Mouse (Mus musculus): ENCODE measurements around the gene Rubcnl. TPM values are rescaled to one million over a fixed set of nuclear protein-coding genes. Genes with fewer than 3 reads are reported as not detected.

The Rubcnl gene
- polyA plus RNA-seq, 1 experiment, result 19.3 TPM

DNA sequence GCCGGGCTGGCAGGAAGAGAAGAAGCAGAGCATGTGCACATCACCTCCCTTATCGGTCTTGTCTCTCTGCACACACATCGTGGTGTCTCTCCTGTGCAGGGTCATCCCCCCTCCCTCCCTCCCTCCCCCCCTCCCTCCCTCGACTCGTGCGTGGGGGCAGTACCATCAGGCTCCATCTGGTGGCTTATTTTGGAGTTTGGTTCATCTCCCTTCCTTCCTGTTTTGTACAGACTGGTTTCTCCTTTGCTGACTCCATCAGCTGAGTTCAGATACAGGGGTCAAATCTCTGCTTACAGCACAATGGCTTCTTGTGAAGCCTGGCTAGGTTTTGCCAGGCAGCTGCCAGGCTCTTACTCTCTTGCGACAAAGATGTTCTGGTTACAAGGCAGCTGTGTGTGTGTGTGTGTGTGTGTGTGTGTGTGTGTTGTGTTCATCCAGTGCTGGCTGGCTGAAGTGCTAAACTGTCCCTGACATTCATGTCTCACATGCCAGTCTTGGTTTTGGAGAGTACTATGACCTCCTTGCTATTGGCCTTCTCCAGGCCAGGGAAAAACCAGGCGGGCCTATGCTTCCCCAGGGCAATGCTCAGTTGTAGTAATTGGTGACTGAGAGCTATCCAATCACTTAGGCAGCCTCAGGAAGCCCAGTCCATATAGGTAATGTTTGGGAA is 4.7 kb upstream of the Rubcnl start:
- peaks cover 13% of the 10 kb centered on the region for H3K4me1 ChIP-seq (ENCODE audit: control insufficient read depth, insufficient read depth, insufficient read length)
- no peaks in the 10 kb centered on the region for H3K36me3 ChIP-seq (ENCODE audit: control insufficient read depth, insufficient read depth, low read length)
- H3K27ac ChIP-seq (ENCODE audit: insufficient read depth, low read length), result peak overlapping the region; percentile 91
- H3K27me3 ChIP-seq (ENCODE audit: control insufficient read depth, insufficient read depth, low read length), result no peaks in the 10 kb centered on the region
- no peak for DNase-seq (ENCODE audit: low read depth in 1 of 2, low spot score in 2 of 2)
- H3K4me3 ChIP-seq (ENCODE audit: extremely low read depth, insufficient read depth, insufficient read length), result no peak overlapping the region
- WGBS, result 17% methylated on average over 8 of the region's 8 CpGs
- no peak for TF ChIP-seq CTCF (IDR thresholded peaks at IDR 0.05; ENCODE audit: extremely low read depth, insufficient read depth, insufficient read length, insufficient replicate concordance)

DNA sequence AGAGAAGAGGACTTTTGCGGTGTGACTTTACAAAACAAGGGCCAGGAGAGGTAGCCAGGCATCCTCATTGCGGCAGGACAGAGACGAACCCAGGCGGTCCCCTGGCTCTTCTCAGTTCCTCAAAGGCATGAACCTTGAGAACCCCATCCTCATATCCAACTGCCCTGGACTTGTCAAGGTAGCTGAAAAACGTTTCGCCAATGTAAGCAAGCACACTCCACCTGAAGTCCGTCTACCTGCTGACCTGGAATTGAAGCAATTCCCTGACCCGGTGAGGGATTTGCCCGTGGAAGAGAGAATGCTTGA is 841 bp downstream of the Rubcnl start:
- no peaks in the 10 kb centered on the region for H3K27me3 ChIP-seq (ENCODE audit: control insufficient read depth, insufficient read depth, low read length)
- TF ChIP-seq POLR2A (IDR thresholded peaks at IDR 0.05; ENCODE audit: low read depth, low read length) (no peak), CTCF (IDR thresholded peaks at IDR 0.05; ENCODE audit: extremely low read depth, insufficient read depth, insufficient read length, insufficient replicate concordance) (no peak)
- H3K4me3 ChIP-seq (ENCODE audit: extremely low read depth, insufficient read depth, insufficient read length), result peak overlapping the region; percentile 73
- no peak for DNase-seq (ENCODE audit: low read depth in 1 of 2, low spot score in 2 of 2)
- peaks cover 15% of the 10 kb centered on the region; the same call in 1 of the 2 replicates for H3K4me1 ChIP-seq (ENCODE audit: control insufficient read depth, insufficient read depth, insufficient read length)
- H3K36me3 ChIP-seq (ENCODE audit: control insufficient read depth, insufficient read depth, low read length), result peaks cover under 1% of the 10 kb centered on the region
- 35% methylated on average over 9 of the region's 9 CpGs for WGBS
- H3K27ac ChIP-seq (ENCODE audit: insufficient read depth, low read length), result peak overlapping the region; percentile 87

DNA sequence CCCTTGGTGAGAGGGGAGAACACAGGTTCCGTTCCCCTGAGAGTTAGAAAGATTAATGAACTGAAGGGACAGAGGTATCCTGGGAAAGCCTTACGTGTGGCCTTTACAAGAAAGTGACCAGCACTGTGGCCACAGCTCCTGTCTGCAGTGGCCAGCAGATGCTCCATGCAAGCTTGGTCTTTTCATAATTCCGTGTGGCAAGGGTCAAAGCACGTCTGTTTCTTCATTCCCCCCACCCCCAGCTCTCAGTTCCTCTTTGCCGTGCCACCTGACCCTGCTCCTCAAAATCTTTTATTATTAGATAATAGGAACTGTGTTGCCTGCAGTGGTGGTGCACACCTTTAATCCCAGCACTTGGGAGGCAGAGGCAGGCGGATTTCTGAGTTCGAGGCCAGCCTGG is 1.4 kb downstream of the Rubcnl start:
- H3K4me3 ChIP-seq (ENCODE audit: extremely low read depth, insufficient read depth, insufficient read length), result peak overlapping the region; percentile 73; the same call in 1 of the 2 replicates
- peak in 1 of 2 experiments; percentile 60 for DNase-seq (ENCODE audit: low read depth in 1 of 2, low spot score in 2 of 2)
- H3K36me3 ChIP-seq (ENCODE audit: control insufficient read depth, insufficient read depth, low read length), result peaks cover 7% of the 10 kb centered on the region
- peaks cover 21% of the 10 kb centered on the region; the same call in 1 of the 2 replicates for H3K4me1 ChIP-seq (ENCODE audit: control insufficient read depth, insufficient read depth, insufficient read length)
- TF ChIP-seq POLR2A (IDR thresholded peaks at IDR 0.05; ENCODE audit: low read depth, low read length), result no peak
- no peak for TF ChIP-seq CTCF (IDR thresholded peaks at IDR 0.05; ENCODE audit: extremely low read depth, insufficient read depth, insufficient read length, insufficient replicate concordance)
- H3K27ac ChIP-seq (ENCODE audit: insufficient read depth, low read length), result peak overlapping the region; percentile 87
- WGBS, result 30% methylated on average over 7 of the region's 7 CpGs
- H3K27me3 ChIP-seq (ENCODE audit: control insufficient read depth, insufficient read depth, low read length), result no peaks in the 10 kb centered on the region

- WGBS, result 58% methylated on average over 18 of the region's 18 CpGs
- Histone ChIP-seq H3K27me3 (ENCODE audit: control insufficient read depth, insufficient read depth, low read length) (no peaks in the 10 kb centered on the region), H3K4me1 (ENCODE audit: control insufficient read depth, insufficient read depth, insufficient read length) (peaks cover 23% of the 10 kb centered on the region; the same call in 1 of the 2 replicates), H3K4me3 (ENCODE audit: extremely low read depth, insufficient read depth, insufficient read length) (peak overlapping the region; percentile 22; the same call in 1 of the 2 replicates), H3K27ac (ENCODE audit: insufficient read depth, low read length) (peak overlapping the region; percentile 86), H3K36me3 (ENCODE audit: control insufficient read depth, insufficient read depth, low read length) (peaks cover 8% of the 10 kb centered on the region)
- TF ChIP-seq CTCF (IDR thresholded peaks at IDR 0.05; ENCODE audit: extremely low read depth, insufficient read depth, insufficient read length, insufficient replicate concordance) (no peak), POLR2A (IDR thresholded peaks at IDR 0.05; ENCODE audit: low read depth, low read length) (no peak)
- peak; percentile 41 to 58 for DNase-seq (ENCODE audit: low read depth in 1 of 2, low spot score in 2 of 2)
These were observed 2.3 kb downstream of the Rubcnl start for GRCm38 (mm10) chr14:75017877-75018825.

DNA sequence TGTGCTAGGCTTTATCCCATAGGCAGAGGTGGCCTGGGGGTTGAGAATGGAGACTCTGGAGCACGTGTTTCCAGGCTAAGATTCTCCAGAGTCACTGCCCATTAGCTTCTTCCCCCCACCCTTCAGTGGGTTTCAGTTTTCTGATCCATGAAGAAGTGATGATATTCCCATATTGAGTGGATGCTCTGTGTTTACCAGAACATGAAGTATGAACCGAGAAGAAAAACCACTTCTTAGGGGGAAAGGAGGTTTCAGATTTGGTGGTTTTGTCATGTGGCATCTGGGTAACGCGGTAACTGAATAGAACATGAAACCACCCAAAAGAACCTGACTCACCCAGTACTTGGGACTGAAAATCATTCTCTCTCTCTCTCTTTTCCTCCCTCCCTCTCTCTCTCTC is 3.0 kb downstream of the Rubcnl start:
- no peaks in the 10 kb centered on the region for H3K27me3 ChIP-seq (ENCODE audit: control insufficient read depth, insufficient read depth, low read length)
- DNase-seq (ENCODE audit: low read depth in 1 of 2, low spot score in 2 of 2), result no peak
- peaks cover 8% of the 10 kb centered on the region for H3K36me3 ChIP-seq (ENCODE audit: control insufficient read depth, insufficient read depth, low read length)
- H3K4me1 ChIP-seq (ENCODE audit: control insufficient read depth, insufficient read depth, insufficient read length), result peaks cover 23% of the 10 kb centered on the region; the same call in 1 of the 2 replicates
- no peak for TF ChIP-seq CTCF (IDR thresholded peaks at IDR 0.05; ENCODE audit: extremely low read depth, insufficient read depth, insufficient read length, insufficient replicate concordance)
- TF ChIP-seq POLR2A (IDR thresholded peaks at IDR 0.05; ENCODE audit: low read depth, low read length), result no peak
- H3K27ac ChIP-seq (ENCODE audit: insufficient read depth, low read length), result peak overlapping the region; percentile 81
- WGBS, result 12% methylated on average over 4 of the region's 4 CpGs
- peak overlapping the region; percentile 18; the same call in 1 of the 2 replicates for H3K4me3 ChIP-seq (ENCODE audit: extremely low read depth, insufficient read depth, insufficient read length)

GRCm38 (mm10) chr14:75020581-75021253 is 4.9 kb downstream of the Rubcnl start:
- WGBS, result 14% methylated on average over 12 of the region's 12 CpGs
- no peak for DNase-seq (ENCODE audit: low read depth in 1 of 2, low spot score in 2 of 2)
- peak overlapping the region; percentile 61 for H3K27ac ChIP-seq (ENCODE audit: insufficient read depth, low read length)

More at GRCm38 (mm10) chr14:75020581-75021253, 4.9 kb downstream of the Rubcnl start:
- no peak overlapping the region for H3K4me3 ChIP-seq (ENCODE audit: extremely low read depth, insufficient read depth, insufficient read length)
- peaks cover 23% of the 10 kb centered on the region; the same call in 1 of the 2 replicates for H3K4me1 ChIP-seq (ENCODE audit: control insufficient read depth, insufficient read depth, insufficient read length)
- TF ChIP-seq POLR2A (IDR thresholded peaks at IDR 0.05; ENCODE audit: low read depth, low read length), result no peak
- no peak for TF ChIP-seq CTCF (IDR thresholded peaks at IDR 0.05; ENCODE audit: extremely low read depth, insufficient read depth, insufficient read length, insufficient replicate concordance)
- H3K27me3 ChIP-seq (ENCODE audit: control insufficient read depth, insufficient read depth, low read length), result no peaks in the 10 kb centered on the region
- H3K36me3 ChIP-seq (ENCODE audit: control insufficient read depth, insufficient read depth, low read length), result peaks cover 8% of the 10 kb centered on the region
